Mouse (Mus musculus): ENCODE results near the gene Wdr74.
"Not testable (repeated sequence)": the region's sequence is repeated elsewhere in the genome, so short reads cannot be mapped to it uniquely, and the experiment has no call there.

The Wdr74 gene

DNA sequence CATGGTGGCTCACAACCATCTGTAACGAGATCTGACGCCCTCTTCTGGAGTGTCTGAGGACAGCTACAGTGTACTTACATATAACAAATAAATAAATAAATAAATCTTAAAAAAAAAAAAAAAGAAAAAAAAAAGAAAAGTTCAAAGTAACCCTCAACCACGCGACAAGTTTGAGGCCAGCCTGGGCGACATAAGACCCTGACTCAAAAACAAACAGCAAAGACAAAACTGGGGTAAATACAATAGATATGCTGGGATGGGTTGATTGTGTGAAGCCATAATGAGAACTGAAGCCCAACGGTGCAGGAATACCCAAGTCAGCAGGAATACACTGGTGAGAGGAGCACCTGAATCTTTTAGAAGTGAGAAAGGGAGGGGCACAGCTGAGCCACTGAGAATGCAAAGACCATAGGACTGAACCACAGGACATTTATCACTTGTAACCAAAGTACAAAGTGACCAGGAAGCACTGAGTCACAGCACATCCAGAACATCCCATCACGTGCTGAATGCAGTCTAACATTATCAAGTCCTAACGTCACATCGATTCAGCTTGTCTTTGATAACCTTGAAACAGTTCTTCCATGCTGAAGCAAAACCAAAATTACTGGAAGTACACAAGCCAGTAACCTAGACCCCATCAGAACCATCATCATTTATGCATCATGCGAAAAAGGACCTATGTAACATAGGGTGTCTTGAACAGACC, 18.7 kb upstream of the Wdr74 start:
- no peak for DNase-seq

DNA sequence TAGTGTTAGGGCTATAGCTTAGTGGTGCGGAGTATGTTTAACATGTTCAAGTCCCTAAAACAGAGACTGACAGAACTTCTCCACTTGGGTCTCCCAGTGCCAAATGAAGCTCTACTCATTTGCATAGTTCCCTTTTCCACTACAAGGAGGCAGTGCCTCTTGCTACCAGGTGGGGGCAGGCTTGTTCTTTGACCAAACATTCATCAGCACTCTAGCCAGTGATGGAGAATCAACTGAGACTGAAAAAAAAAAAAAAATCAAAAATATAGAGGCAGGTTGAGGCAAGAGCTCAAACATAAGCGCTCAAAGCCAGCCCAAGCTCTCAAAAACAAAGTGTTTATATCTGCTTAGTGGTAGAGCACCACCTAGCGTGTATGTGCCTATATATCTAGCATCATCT, 17.3 kb upstream of the Wdr74 start:
- DNase-seq, result peak; percentile 45 to 47

DNA sequence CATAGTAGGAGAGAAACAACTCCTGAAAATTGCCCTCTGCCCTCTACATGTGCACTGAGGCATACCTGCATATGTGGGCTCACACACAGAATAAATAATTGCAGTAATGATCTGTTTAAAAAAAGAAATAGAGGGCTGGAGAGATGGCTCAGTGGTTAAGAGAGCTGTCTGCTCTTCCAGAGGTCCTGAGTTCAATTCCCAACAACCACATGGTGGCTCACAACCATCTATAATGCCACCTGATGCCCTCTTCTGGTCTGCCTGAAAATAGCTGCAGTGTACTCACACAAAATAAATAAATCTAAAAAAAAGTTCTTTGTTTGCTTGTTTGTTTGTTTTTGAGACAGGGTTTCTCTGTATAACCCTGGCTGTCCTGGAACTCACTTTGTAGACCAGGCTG, 16.6 kb upstream of the Wdr74 start:
- DNase-seq, result not testable (repeated sequence)

DNA sequence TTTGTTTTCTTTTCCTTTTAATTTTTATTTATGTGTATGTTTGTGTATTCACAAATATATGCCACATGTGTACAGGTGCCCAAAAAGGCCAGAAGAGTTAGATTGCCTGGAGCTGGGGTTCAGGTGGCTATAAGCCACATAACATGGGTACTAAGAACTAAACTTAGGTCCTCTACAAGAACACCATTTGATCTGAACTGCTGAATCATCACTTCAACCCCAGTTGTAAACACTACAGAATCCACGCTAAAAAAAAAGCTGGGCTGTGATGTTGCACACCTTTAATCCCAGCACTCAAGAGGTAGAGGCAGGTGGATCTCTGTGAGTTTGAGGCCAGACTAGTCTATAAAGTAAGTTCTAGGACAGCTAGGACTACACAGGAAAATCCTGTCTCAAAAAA, 14.2 kb upstream of the Wdr74 start:
- DNase-seq, result no peak

DNA sequence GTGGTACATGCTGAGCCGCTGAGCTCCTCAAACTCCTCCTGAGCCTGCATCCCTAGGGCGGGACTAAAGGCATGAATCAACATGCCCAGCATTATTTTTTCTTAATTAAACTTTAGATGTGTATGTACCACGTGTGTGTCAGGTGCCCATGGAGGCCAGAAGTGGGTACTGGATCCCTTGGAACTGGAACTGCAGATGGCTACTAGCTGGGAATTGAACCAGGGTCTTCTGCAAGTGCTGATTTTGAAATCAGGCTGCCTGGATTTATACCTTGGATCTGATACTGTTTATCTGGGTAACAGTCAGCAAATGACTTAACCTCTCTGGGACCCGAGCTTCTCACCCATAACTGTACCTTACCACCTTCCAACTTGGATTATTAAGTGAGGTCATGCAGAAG, 13.6 kb upstream of the Wdr74 start:
- DNase-seq, result no peak

DNA sequence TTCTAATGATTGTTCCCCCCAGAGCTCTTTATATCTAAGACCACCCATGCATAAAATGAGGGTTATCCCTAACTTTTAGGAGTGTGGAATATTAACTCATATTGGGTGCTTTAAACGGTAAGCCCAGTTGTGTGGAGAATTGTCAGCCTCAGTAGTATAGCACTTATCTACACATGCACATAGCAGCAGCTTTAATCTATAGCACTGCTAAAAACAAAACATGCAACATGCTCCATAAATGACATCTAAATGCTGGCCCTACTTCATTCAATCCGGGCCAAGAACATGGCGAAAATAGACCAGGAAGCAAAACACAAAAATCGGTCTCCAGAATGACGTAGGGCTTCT, 13.1 kb upstream of the Wdr74 start:
- DNase-seq, result no peak

DNA sequence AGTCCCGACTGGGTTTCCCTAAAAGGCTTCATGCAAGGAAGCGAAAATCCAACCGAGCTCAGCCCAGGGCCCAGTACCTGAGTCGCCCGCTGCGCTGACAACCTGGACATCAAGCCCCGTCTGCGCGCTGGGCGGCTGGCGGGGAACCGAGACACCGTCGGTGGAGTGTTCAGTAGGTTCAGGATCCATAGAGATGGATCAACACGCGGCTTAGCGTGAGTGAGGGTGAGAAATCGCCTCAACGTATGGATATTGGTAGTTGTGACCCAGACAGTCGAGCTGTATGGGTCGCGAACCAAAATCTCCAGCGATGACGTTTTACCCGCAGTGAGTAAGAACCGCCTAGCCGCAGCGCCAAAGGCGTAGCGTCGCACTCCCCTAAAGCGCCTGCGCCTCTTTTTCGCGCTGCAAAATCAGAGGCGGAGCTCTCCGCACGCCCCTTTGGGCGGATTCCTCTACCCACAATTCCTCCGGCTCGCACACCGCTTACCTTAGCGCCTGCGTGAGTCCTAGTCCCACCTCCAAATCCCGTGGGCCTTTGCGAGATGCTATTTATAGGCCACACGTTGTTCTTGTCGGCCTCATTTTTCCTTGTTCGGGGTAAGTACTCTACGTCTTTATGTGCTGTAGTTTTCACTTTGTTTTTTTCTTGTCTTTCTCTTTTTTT, 12.6 kb upstream of the Wdr74 start, which contains the start of gene Slc3a2:
Slc3a2 (minus strand) TSS at position 463 of the 667 bp plus-strand sequence.
- DNase-seq, result peak; percentile 95 to 96

DNA sequence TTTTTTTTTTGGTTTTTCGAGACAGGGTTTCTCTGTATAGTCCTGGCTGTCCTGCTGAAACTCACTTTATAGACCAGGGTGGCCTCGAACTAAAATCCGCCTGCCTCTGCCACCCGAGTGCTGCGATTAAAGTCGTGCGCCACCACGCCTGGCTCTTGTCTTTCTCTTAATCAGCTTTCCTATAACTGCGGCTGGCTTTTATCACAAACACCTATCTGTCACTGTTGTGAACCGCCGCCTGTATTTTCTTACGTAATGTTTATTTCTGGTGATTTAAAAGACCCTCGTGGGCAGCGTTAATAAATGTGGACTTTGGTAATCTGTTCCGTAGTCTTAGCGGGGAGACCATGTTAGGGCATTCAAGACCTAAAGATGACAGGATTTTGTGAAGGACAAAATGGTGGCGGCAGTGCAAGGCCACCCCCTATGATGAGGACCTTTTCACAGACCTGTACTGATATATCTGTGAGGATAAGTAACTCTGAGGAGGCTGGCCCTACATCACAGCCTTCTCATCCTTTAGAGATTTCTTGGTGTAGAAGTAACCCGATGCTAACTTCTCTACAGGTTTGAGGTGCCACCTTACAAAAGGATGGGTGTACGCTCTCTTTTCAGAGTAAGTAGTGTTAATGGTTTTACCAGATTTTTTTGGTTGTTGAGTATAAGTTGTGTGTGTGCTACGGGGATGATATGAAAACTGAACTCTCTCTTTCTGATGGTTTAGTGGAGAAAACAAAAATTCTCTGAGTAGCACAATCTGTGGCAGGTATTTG, 11.9 kb upstream of the Wdr74 start:
- DNase-seq, result peak in 1 of 2 experiments; percentile 25

DNA sequence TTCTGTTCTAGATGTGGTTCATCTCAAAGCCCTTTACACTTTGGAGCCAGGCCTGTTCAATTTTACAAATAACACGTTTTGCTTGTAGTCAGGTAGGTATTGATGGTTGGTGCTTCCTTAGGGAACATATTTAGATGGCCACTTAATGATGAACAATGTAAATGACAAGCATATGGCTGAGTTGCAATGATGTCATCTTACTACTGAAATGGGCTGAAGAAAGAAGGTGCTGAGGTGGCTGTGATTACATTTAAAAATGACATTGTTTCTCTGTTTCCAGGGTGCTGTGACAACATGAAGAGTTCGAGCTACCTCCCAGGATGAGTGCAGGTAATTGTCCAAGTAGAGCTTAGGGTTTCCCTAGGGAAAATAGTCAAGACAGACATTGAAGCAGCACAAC, 11.2 kb upstream of the Wdr74 start:
- DNase-seq, result no peak

DNA sequence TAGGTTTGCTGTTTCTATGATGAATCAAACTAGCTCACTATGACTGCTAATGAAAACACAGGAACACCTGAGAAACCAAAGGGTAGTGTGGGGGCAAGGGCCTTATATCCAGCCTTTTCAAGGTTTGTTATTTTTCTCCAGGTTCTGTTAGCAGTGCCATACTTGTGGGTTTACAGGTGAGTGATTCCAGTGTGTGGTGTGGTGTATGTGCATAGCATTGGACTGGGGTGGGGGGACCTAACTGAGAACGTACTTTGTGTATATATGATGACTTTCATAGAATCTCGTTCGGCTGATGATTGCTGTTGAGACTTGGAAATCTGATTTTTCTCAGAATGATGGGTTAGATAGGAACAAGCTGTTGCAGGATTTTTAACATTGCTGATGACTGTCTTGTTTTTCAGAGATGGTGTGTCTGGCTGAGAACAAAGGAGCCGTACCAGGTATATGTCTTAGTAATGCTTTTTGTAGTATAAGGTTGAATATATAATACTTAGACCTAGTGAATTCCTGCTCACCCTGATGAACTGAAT, 10.5 kb upstream of the Wdr74 start:
- no peak for DNase-seq

DNA sequence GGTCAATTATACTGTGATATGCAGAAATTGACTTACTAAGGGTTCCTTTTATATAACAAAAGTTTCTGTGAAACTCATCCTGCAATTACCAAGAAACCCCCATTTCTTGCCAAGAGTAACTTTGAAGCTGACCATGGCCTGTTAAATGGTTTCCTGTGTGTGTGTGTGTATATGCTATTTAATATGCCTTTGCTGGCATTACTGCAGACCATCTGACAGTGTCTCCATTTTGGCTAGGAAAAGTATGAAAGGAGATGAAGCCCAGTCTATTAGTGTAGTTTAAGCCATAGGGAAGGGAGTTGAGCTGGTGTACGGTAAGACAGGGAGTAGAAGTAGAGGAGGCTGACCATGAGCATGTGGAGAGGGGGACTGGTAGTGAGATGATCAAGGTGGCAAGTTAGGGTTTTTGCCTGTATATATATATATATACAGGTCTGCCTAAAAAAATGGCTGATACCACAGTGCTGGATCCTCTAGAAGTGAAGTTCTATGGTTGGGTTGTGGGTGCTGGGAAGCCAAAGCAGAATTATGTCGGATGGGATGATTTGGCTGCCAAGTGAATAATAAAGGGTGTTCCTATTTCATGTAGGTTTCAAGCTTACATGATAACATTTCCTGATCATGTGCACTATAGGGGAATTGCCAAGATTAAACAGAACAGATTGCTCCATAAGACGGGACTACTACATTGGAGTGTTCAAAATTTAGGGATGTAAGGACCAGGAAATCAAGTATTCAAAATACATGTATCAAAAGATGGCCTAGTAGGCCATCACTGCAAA, 8.8 kb upstream of the Wdr74 start:
- DNase-seq, result no peak

DNA sequence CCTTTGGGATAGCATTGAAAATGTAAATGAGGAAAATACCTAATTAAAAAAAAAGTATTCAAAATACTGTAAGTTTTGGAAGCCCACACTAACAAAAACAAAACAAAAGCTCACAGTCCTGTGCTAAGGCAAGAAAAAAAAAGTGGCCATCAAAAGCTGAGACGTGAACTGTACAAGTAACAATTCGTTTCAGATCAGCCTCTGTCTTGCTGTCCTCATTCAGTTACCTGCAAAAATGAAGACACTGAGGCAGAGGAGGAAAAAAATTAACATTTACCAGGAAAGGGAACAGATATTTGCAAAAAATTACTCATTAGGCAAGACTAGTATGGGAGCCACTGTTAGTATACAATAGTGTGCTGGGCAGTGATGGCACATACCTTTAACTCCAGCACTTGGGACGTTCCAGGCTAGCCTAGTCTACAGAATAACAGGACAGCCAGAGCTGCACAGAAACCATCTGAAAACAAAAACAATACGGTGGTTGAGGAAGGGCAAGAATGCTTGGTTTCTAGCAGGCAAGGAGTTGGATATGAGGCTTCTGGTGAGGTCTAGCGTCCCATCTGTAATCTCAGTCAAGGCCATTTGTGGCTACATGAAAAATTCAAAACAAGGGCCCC, 8.0 kb upstream of the Wdr74 start:
- DNase-seq, result no peak

DNA sequence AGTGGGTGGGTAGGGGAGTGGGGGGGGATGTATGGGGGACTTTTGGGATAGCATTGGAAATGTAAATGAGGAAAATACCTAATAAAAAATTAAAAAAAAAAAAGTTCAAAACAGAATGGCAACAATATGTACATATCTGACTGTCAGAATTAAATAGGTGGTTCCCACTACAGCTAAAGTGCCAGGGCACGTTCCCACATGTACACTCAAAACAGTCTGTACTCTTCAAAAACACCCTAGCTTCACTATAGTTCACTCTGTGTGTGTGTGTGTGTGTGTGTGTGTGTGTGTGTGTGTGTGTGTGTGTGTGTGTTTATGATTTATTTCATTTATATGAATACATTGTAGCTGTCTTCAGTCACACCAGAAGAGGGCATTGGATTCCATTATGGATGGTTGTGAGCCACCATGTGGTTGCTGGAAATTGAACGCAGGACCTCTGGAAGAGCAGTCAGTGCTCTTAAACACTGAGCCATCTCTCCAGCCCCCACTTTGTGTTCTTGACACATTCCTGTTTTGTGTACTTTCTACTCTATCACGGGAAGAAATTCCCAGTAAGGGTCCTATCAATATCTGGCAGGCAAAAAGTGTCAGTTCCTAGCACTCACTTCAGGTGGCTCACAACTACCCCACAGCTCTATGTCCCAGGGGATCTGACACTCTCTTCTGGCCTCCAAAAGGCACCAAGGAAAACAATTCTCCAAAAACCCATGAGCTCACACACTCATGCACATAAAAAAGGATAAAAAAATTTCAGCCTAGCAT, 7.1 kb upstream of the Wdr74 start:
- DNase-seq, result not testable (repeated sequence)

DNA sequence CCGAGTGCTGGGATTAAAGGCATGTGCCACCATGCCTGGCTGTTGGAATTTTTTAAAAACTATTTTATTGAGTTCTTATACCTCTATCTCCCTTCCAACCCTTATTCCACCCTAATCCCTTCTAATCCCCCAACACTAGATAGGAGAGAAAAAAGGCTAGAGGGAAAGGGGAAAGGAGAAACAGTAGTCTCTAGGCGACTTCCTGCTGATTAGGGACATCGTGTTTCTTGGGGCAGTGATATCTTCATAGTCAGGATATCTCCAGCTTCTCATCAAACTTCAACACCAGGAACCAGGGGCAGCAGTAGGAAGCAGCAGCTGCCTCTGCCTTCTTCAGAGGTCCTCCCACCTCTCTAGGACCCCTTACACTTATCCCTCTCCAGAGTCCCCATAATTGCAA, 1.3 kb upstream of the Wdr74 start:
- DNase-seq, result no peak

DNA sequence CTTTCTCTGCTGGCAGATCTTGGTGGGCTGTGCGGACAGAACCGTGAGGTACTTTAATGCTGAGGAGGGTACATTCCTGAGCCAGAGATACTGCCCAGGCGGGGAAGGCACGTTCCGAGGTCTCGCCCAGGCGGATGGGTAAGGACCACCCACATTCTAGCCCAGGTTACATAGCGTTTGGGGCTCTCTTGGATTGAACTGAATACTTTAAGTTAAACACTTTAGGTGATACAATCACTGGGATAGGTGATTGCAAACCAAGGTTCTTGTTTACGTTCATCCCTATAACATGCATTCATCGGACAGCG, 487 bp downstream of the Wdr74 start:
- no peak for DNase-seq

DNA sequence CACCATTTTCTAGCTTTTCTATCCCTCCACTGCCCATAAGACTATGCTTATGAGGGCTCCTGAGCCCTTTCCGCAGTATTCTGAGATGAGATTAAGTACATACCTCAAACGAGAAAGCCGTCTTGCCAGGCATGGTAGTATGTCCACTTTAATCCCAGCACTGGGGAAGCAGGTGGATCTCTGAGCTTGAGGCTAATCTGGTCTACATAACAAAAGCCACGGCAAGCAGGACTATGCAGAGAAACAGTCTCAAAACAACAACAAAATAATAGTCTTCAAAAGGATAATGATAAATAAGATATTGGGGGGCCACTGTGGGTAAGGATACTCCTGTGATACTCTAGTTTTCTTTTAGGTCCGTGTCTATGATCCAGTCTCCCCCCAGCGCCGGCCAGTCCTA, 3.3 kb downstream of the Wdr74 start:
- DNase-seq, result no peak

DNA sequence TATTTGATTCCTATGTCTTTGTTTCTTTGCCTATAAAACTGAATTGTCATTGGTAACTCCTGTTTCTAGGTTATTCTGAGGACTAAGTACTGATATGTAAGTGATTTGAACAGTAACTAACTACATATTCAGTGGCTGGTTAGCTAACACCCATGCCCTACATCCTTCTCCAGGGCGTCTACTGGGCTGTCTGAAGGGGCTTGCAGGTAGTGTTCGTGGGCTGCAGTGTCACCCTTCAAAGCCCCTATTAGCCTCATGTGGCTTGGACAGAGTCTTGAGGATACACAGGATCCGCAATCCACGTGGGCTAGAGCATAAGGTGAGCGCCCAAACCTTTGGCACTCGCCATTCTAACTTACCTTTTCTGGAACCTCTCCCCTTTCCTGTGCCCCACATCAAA, 4.0 kb downstream of the Wdr74 start:
- no peak for DNase-seq

DNA sequence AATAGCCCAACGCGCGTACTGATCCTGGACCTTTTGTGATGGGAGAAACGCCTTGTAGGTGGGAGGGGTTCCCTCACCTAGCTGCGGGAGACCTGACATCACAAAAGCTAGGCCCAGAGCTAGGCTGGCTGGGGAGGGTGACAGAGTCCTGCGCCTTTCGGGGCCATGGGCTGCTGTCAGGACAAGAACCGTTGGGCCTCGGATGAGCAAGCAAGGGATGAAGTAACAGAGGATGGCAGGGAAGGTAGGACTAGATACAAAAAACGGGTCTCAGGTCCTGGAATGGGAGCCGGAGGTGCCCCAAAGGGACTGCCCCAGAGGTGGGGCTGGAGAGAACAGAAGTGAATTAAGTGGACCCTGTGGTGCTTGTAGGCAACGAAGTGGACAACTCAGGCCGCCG, 5.0 kb downstream of the Wdr74 start, which contains the start of gene 1700092M07Rik:
1700092M07Rik (plus strand) TSS at position 116 of the 400 bp plus-strand sequence.
- no peak for DNase-seq

DNA sequence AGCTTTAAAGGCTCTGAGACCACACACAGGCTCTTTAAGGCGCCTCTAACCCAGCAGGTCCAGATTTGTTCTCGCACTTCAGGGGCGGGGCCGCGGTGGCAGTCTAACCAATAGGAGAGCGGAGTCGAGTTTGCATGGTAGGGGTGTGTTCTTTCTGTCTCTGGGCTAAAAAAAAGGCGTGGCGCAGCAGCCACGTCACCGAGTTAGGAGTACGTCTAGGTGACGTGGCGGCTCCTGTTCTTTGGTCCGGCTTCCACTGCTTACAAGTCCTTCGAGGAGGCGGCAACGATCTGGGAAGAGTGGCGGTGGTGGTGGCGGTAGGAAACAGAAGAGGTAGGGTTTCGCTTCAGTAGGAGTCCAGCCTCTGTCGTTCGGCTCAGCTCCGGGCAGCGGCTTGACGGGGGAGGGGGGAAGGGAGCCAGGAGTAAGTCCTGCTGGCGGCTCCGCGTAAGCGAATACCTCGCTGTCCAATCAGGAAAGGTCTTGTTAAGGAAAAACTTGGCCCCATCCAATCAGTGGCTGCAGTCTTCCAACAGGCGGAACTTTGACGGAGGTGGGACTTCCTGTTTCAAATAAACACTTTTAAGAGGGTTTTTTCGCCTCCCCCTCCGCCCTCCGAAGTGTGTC, 5.7 kb downstream of the Wdr74 start, which contains the start of gene Stx5a:
Stx5a (plus strand) TSS at position 171 of the 627 bp plus-strand sequence.
- DNase-seq, result peak; percentile 94

DNA sequence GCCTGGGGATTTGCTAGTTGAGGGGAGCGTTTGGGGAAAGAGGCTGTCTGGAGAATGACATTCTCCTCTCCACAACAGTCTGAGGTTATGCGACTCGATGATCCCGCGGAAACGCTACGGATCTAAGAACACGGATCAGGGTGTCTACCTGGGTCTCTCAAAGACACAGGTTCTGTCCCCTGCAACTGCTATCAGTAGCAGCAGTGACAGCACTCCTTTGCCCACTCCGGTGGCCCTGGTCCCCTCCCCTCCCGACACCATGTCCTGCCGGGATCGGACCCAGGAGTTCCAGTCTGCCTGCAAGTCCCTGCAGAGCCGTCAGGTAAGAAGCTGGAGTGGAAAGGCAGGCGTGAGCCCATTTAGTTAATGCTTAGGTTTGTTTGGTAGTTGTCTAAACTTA, 6.5 kb downstream of the Wdr74 start:
- no peak for DNase-seq

DNA sequence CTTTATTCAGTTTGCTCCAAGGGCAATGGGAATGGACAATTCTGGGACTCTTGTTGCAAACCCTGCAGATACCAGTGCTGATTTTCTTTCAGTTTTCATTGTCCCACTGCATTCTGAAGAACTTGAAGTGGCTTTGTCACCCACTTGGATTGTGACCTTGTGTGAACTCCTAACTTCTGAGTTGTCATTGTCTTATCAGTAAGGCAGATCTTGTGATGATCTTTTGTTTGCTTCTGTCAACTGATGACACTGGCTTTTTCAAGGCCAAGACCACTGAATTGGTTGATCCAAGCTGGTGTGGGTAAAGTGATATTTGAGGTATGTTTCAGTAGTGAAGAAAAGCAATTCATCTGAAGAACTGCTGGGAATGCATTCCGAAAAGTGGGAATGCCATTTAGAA, 9.8 kb downstream of the Wdr74 start:
- no peak for DNase-seq

Data from cerebellum, postnatal 36 days (tissue).